ENCODE assay signal across 16 mouse cellular contexts in the genomic region with DNA sequence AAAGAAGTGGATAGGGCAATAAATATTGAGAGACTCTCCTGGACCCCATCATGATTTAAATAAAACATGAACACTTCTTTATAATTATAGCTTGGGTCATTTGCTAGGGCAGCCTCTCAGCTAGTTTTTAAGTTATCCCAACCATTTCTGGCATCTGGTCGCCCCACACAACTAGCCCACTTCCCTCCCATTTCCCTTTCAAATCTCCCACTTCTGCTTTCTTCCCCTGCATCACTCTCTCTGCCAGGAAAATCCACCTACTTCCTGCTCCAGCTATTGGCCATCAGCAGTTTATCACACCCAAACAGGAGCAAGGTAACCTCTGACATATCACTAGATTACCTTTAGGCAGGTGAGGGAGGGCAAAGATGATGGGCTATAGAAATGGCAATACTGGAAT.
"Had no signal": no experiment of that assay in that cellular context is flagged by ENCODE, and none has a peak within 500 bp of the region (broad histone marks: within the 10 kb centered on the region; RNA-seq: fewer than 3 reads in every experiment).

No protein-coding gene starts in this region.

- ATAC-seq: hindbrain, postnatal 0 days; intestine, embryonic 16.5 days; liver, postnatal 0 days had no signal

- DNase-seq: gastrocnemius, adult 2 months; gastrocnemius, postnatal 10 days; gastrocnemius, postnatal 36 days; heart, adult 2 months; heart, postnatal 14 days; heart, postnatal 4 days; kidney, adult 11 months; kidney, adult 2 months; kidney, postnatal 10 days; kidney, postnatal 25 days; kidney, postnatal 4 days; liver; liver, embryonic 13.5 days; liver, postnatal 0 days had no signal
